Mouse (Mus musculus): ENCODE measurements around the gene Atrx.

Gene Atrx

GRCm38 (mm10) chrX:105767177-105767764 lies 161.9 kb downstream of the Atrx start:
- DNase-seq (ENCODE audit: low spot score) = no peak

DNA sequence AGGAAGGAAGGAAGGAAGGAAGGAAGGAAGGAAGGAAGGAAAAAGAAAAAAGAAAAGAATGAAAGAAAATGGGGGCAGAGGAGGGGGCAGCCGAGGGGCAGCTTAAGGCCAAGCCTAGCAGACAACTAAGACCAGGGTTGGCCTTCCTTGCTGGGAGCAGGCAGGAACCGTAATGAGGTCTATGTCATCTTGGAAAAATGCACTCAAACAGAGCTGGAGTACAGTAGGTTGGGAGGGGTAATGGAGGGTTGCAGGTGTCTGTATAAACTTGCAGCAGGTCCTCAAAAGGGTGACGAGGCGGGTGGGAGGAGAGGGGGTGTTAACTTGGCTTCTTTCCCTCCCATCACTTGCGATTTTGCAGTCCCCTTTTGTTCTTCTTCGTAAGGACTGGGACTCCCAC lies 163.2 kb downstream of the Atrx start:
- no peak for DNase-seq (ENCODE audit: low spot score)

GRCm38 (mm10) chrX:105765005-105765706 lies 164.0 kb downstream of the Atrx start:
- DNase-seq (ENCODE audit: low spot score) = peak; percentile 6

GRCm38 (mm10) chrX:105764162-105765004 lies 164.8 kb downstream of the Atrx start, which contains the start of gene Fgf16:
Gene Fgf16 (plus strand): TSS chrX:105764279.
- DNase-seq (ENCODE audit: low spot score) = peak; percentile 4

GRCm38 (mm10) chrX:105763612-105764011 lies 165.6 kb downstream of the Atrx start:
- DNase-seq (ENCODE audit: low spot score) = no peak

GRCm38 (mm10) chrX:105762847-105763527 lies 166.2 kb downstream of the Atrx start:
- peak; percentile 4 for DNase-seq (ENCODE audit: low spot score)
